Mouse (Mus musculus) frontal cortex, postnatal 10 days (tissue): ENCODE results near the gene Olfr460.
"Not testable (repeated sequence)": the region's sequence is repeated elsewhere in the genome, so short reads cannot be mapped to it uniquely, and the experiment has no call there.

Source experiments
- DNase-seq, 2 experiments: peaks; one replicate each; pipeline ENCODE4 v3.0.0; 2022; ENCODE audit warnings: low spot score in 2 of 2, mixed read lengths in 1 of 2

Olfr460 gene

GRCm38 (mm10) chr6:40569187-40569586 lies at the start of gene Olfr460:
Olfr460 (plus strand) TSS chr6:40569487.
- DNase-seq: no peak

GRCm38 (mm10) chr6:40544690-40545089 lies 24.6 kb upstream of the Olfr460 start:
- DNase-seq: no peak

GRCm38 (mm10) chr6:40554950-40555349 lies 14.3 kb upstream of the Olfr460 start, which contains the start of gene Olfr461:
Olfr461 (minus strand) TSS chr6:40555050.
- DNase-seq: no peak

- DNase-seq: no peak
Measured at GRCm38 (mm10) chr6:40573618-40574017, 4.3 kb downstream of the Olfr460 start.

GRCm38 (mm10) chr6:40576305-40576704 lies 7.0 kb downstream of the Olfr460 start:
- DNase-seq: no peak

- no peak for DNase-seq
Measured at GRCm38 (mm10) chr6:40584336-40584735, 15.0 kb downstream of the Olfr460 start.

GRCm38 (mm10) chr6:40585645-40586044 lies 16.4 kb downstream of the Olfr460 start, which contains the start of gene Clec5a:
Clec5a (minus strand) TSS chr6:40585821.
- DNase-seq: no peak

GRCm38 (mm10) chr6:40588346-40588745 lies 19.1 kb downstream of the Olfr460 start:
- no peak for DNase-seq

- DNase-seq: no peak
Measured at GRCm38 (mm10) chr6:40594804-40595550, 25.7 kb downstream of the Olfr460 start.

- not testable (repeated sequence) for DNase-seq
Measured at GRCm38 (mm10) chr6:40598546-40598945, 29.3 kb downstream of the Olfr460 start.

GRCm38 (mm10) chr6:40607431-40607830 lies 38.1 kb downstream of the Olfr460 start:
- peak; percentile 25 to 27 for DNase-seq

GRCm38 (mm10) chr6:40610244-40610643 lies 41.0 kb downstream of the Olfr460 start:
- DNase-seq: peak in 1 of 2 experiments; percentile 13

- DNase-seq: no peak
Measured at GRCm38 (mm10) chr6:40613260-40613852, 44.1 kb downstream of the Olfr460 start, which contains the start of gene Tas2r138. Tas2r138 (minus strand) TSS chr6:40613310.

GRCm38 (mm10) chr6:40617965-40618364 lies 48.7 kb downstream of the Olfr460 start:
- DNase-seq: peak in 1 of 2 experiments; percentile 55
